Mouse (Mus musculus) ovary, adult 2 months (tissue): ENCODE data around the gene Ralgps2. TPM values are rescaled to one million over a fixed set of nuclear protein-coding genes. Genes with fewer than 3 reads are reported as not detected.

Source experiments
- polyA plus RNA-seq: library from polyadenylated mRNA; depleted of rRNA; stranded (reverse); fragments of >200 nt; gene quantifications from 2 replicates; pipeline ENCODE4 v1.2.3, GENCODE M21; 2012; rRNA removed

The Ralgps2 gene
- 8.1 and 11.7 TPM in 2 replicates for polyA plus RNA-seq

GRCm38 (mm10) chr1:156939251-156940141, at the start of gene Ralgps2:
TSS of gene Ralgps2 (minus strand) at chr1:156939626.

GRCm38 (mm10) chr1:156838177-156838576, 101.2 kb downstream of the Ralgps2 start, which contains the start of gene Angptl1:
TSS of gene Angptl1 (plus strand) at chr1:156838562.

Other genes starting within 250 kb of the Ralgps2 start
- gene Fam20b, start 220.5 kb downstream of the Ralgps2 start, polyA plus RNA-seq, result 24.5 and 25.6 TPM in 2 replicates
- 5.6 and 8.7 TPM in 2 replicates for gene Angptl1, start 101.1 kb downstream of the Ralgps2 start, polyA plus RNA-seq
- gene Tex35, start 169.1 kb upstream of the Ralgps2 start, polyA plus RNA-seq, result not detected in 2 replicates